13 mouse cellular contexts compared by ENCODE assay signal in genomic region chr19:16607634-16608033, GRCm38 (mm10).
"Had no signal": no experiment of that assay in that cellular context is flagged by ENCODE, and none has a peak within 500 bp of the region (broad histone marks: within the 10 kb centered on the region; RNA-seq: fewer than 3 reads in every experiment).

No protein-coding gene starts in this region.

- H3K9me3 ChIP-seq: liver, embryonic 12.5 days; lung, embryonic 15.5 days; midbrain, embryonic 13.5 days; midbrain, embryonic 15.5 days; neural tube, embryonic 12.5 days; stomach, embryonic 15.5 days had no signal

- ATAC-seq: liver, embryonic 12.5 days; midbrain, embryonic 13.5 days; midbrain, embryonic 15.5 days had no signal

- DNase-seq: lung, postnatal 10 days; right cerebral cortex, postnatal 14 days; thymus, adult 18-20 months; thymus, postnatal 14 days; thymus, postnatal 36 days had no signal

- H3K4me3 ChIP-seq: liver, embryonic 12.5 days; lung, embryonic 15.5 days; midbrain, embryonic 13.5 days; midbrain, embryonic 15.5 days; neural tube, embryonic 12.5 days; stomach, embryonic 15.5 days had no signal

- H3K4me2 ChIP-seq: liver, embryonic 12.5 days; lung, embryonic 15.5 days; midbrain, embryonic 11.5 days; midbrain, embryonic 13.5 days; midbrain, embryonic 15.5 days; neural tube, embryonic 12.5 days; stomach, embryonic 15.5 days had no signal

- H3K9ac ChIP-seq: liver, embryonic 12.5 days; liver, embryonic 14.5 days; lung, embryonic 15.5 days; midbrain, embryonic 13.5 days; midbrain, embryonic 15.5 days; neural tube, embryonic 12.5 days; stomach, embryonic 15.5 days had no signal

- H3K4me1 ChIP-seq: liver, embryonic 12.5 days; lung, embryonic 15.5 days; midbrain, embryonic 13.5 days; midbrain, embryonic 15.5 days; neural tube, embryonic 12.5 days; stomach, embryonic 15.5 days had no signal

- H3K27ac ChIP-seq: liver, embryonic 12.5 days; liver, embryonic 14.5 days; lung, embryonic 15.5 days; midbrain, embryonic 13.5 days; midbrain, embryonic 15.5 days; neural tube, embryonic 12.5 days; stomach, embryonic 15.5 days had no signal

- H3K27me3 ChIP-seq: liver, embryonic 12.5 days; lung, embryonic 15.5 days; midbrain, embryonic 13.5 days; midbrain, embryonic 15.5 days; neural tube, embryonic 12.5 days; stomach, embryonic 15.5 days had no signal

- H3K36me3 ChIP-seq: lung, embryonic 15.5 days; midbrain, embryonic 13.5 days; midbrain, embryonic 15.5 days; neural tube, embryonic 12.5 days had no signal
